Mouse (Mus musculus) liver, embryonic 14.5 days (tissue): ENCODE data around the gene Olfm2.

Experiments used
- CTCF ChIP-seq: IDR thresholded peaks from 2 replicates; pipeline ENCODE4 v1.5.1; 2016; ENCODE audit warnings: antibody characterized with exemption, low read depth, control low read depth
- EP300 ChIP-seq: IDR thresholded peaks from 2 replicates; pipeline ENCODE4 v1.6.1; 2016; ENCODE audit warnings: antibody characterized with exemption, low read depth

DNA sequence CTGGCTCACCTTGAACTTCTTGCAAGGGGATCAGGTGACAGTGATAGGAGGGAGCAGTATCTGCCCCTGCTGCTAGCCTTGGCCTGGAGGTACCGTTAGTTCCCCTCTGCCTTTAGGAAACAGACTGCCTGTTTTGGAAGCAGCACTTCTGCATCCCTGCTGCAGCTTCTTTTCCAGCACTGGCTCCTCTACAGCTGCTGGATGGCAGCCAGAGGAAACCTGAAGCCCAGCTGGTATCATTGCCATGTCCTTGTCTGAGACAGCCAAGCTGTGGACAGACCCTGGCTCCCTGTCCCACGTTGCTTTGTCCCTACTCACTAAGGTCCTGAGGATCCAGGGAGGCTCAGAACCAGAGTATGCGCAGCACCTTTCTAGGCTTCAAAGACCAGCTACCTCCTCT, 88.6 kb downstream of the Olfm2 start:
- TF ChIP-seq EP300 (no peak), CTCF (no peak)
